Mouse (Mus musculus) limb, embryonic 11.5 days (tissue): ENCODE data around the gene Atp10b. TPM values are rescaled to one million over a fixed set of nuclear protein-coding genes. Genes with fewer than 3 reads are reported as not detected.

Source experiments
- ATAC-seq: fragments of 200-750 bp; cut with Nextera tagmentation; 2 replicates; pipeline ENCODE4 v1.8.0; 2017; ENCODE audit warnings: low read depth; ENCODE audit not compliant: insufficient number of reproducible peaks, low FRiP score, low TSS enrichment
- DNase-seq: peaks from one replicate; pipeline ENCODE4 v3.0.0-alpha.2; 2015; ENCODE audit warnings: low spot score
- H3K27ac ChIP-seq: fragments of 300-500 bp; sonication (generic); replicated peaks from 2 replicates; pipeline ENCODE4 v1.5.1; 2014; ENCODE audit warnings: low read depth, mild to moderate bottlenecking, low read length
- H3K27me3 ChIP-seq: fragments of 300-500 bp; sonication (generic); 2 replicates; pipeline ENCODE4 v1.6.1; 2014; ENCODE audit warnings: mild to moderate bottlenecking, low read length, mixed read lengths; ENCODE audit not compliant: control insufficient read depth, insufficient read depth
- H3K36me3 ChIP-seq: fragments of 300-500 bp; sonication (generic); 2 replicates; pipeline ENCODE4 v1.6.1; 2014; ENCODE audit warnings: mild to moderate bottlenecking, low read length, moderate library complexity, mixed read lengths; ENCODE audit not compliant: control insufficient read depth, insufficient read depth
- H3K4me1 ChIP-seq: fragments of 300-500 bp; sonication (generic); 2 replicates; pipeline ENCODE4 v1.6.1; 2014; ENCODE audit warnings: low read length, mixed read lengths; ENCODE audit not compliant: control insufficient read depth, insufficient read depth
- H3K4me2 ChIP-seq: fragments of 300-500 bp; sonication (generic); 2 replicates; pipeline ENCODE4 v1.6.1; 2014; ENCODE audit warnings: low read depth, mild to moderate bottlenecking, moderate library complexity; ENCODE audit not compliant: severe bottlenecking
- H3K4me3 ChIP-seq: fragments of 300-500 bp; sonication (generic); 2 replicates; pipeline ENCODE4 v1.5.1; 2014; ENCODE audit warnings: low read depth, low read length
- H3K9ac ChIP-seq: fragments of 300-500 bp; sonication (generic); 2 replicates; pipeline ENCODE4 v1.6.1; 2014; ENCODE audit warnings: mild to moderate bottlenecking, low read length
- H3K9me3 ChIP-seq: fragments of 300-500 bp; sonication (generic); 2 replicates; pipeline ENCODE4 v1.6.1; 2016; ENCODE audit warnings: low read length; ENCODE audit not compliant: control insufficient read depth
- WGBS: fragments of 180-500 bp; shearing (Covaris S2); extraction: QIAGEN DNeasy Blood & Tissue Kit; methylation state at CpG from one replicate; pipeline ENCODE4 v1.1.7; 2014; 5-methylcytosine and 5-hydroxymethylcytosine counted together
- polyA plus RNA-seq: library from polyadenylated mRNA; unstranded; fragments of >200 nt; fragmentation: Nextera tagmentation; extraction: Ambion mirVana; gene quantifications from 2 replicates; pipeline ENCODE4 v1.2.1, GENCODE M21; 2014

Atp10b gene
- polyA plus RNA-seq, 1 experiment from 2014 or later, result 0.32 TPM

DNA sequence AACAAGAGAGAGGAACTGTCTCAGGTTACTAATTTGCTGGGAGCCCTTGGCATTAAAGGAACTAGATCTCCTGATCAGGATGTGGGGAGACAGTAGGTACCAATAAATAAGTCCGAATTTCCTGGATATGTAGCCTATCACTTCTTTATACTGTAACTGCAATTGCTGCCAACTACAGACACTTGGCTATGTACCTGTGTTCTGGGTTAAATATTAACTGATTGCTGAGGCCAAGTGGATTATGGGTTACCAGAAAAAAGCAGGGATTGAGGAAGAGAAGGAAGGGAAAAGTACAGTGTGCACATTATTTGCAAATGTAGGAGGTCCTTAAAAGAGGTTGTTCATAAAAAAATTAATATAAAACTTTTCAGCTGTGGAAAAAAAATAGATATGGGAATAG lies 1.3 kb upstream of the Atp10b start:
- DNase-seq, result no peak
- Histone ChIP-seq H3K36me3 (no peaks in the 10 kb centered on the region), H3K4me1 (no peaks in the 10 kb centered on the region), H3K27ac (no peak overlapping the region), H3K4me3 (no peak overlapping the region), H3K4me2 (no peak overlapping the region), H3K9ac (no peak overlapping the region), H3K9me3 (no peaks in the 10 kb centered on the region), H3K27me3 (no peaks in the 10 kb centered on the region)
- WGBS, result 88% methylated on average over 1 of the region's 1 CpGs
- no peak for ATAC-seq

- Histone ChIP-seq H3K36me3 (no peaks in the 10 kb centered on the region), H3K9me3 (no peaks in the 10 kb centered on the region), H3K4me3 (no peak overlapping the region), H3K27me3 (no peaks in the 10 kb centered on the region), H3K27ac (no peak overlapping the region), H3K4me1 (no peaks in the 10 kb centered on the region), H3K4me2 (no peak overlapping the region), H3K9ac (no peak overlapping the region)
- WGBS, result 84% methylated on average over 1 of the region's 1 CpGs
- no peak for DNase-seq
- no peak for ATAC-seq
Observed at GRCm38 (mm10) chr11:43155004-43155403, 5.3 kb downstream of the Atp10b start.

DNA sequence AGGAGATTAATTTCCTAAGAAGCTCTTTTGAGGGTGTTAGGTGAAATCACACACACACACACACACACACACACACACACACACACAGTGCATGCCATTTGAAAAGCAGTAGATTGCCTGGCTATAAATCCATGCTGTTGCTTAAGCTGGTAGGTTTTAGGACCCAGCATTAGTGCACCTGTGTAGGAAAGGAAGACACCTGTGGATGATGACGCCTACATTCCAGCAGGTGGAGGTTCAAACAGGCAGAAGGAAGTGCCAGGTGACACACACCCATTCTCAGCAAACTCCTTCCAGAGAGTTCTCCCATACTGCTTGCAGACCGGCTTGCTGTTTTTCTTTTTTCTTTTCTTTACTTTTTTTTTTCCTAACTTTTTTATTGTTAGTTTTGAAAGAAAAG lies 5.7 kb downstream of the Atp10b start:
- no peaks in the 10 kb centered on the region for H3K9me3 ChIP-seq
- no peak overlapping the region for H3K9ac ChIP-seq
- H3K27ac ChIP-seq, result no peak overlapping the region
- ATAC-seq, result no peak
- no peak overlapping the region for H3K4me2 ChIP-seq
- WGBS, result 69% methylated on average over 2 of the region's 2 CpGs
- DNase-seq, result no peak
- no peaks in the 10 kb centered on the region for H3K27me3 ChIP-seq
- no peak overlapping the region for H3K4me3 ChIP-seq
- no peaks in the 10 kb centered on the region for H3K4me1 ChIP-seq
- H3K36me3 ChIP-seq, result no peaks in the 10 kb centered on the region

GRCm38 (mm10) chr11:43158814-43159213 lies 9.1 kb downstream of the Atp10b start:
- WGBS, result 57% methylated on average over 1 of the region's 1 CpGs
- no peaks in the 10 kb centered on the region for H3K36me3 ChIP-seq
- no peak overlapping the region for H3K27ac ChIP-seq
- no peaks in the 10 kb centered on the region for H3K9me3 ChIP-seq
- no peaks in the 10 kb centered on the region for H3K4me1 ChIP-seq
- no peak overlapping the region for H3K9ac ChIP-seq
- DNase-seq (no peak), ATAC-seq (no peak)
- no peak overlapping the region for H3K4me2 ChIP-seq
- no peak overlapping the region for H3K4me3 ChIP-seq
- H3K27me3 ChIP-seq, result no peaks in the 10 kb centered on the region

DNA sequence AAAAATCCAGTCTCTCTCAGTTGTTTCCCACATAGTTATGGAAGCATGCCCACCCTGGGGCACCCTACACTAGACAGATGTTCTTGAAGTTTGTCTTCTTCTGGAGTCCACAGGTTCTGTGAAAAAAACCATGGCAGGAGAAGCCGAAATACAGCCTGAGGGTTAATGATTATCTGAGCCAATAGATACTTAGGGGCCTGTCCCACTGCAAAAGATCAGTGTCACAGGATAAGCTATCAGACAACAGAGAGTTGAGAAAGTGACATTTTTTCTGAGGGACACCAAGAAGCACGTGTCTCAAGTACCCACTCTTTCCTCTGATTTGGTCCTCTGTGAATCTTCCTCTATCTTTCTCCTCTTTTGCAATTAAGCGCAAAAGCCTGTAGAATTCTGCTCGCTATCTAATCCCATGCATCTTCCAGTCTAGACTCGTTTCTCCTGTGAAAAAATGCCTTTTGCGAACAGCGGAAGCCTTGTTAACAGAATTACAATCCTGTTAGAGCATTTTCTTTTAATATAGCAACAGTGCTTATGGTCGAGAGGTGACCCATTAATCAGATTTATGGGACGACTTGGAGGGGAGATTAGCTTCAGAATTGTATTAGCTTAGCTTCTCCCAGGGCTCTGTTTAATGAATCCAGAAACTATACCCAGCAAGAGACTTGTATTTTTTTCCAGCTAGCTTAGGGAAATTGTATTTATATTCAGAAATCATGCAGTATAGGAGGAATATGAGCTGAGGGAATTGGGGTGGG lies 10.7 kb downstream of the Atp10b start:
- DNase-seq (no peak), ATAC-seq (no peak)
- H3K4me3 ChIP-seq, result no peak overlapping the region
- H3K4me2 ChIP-seq, result no peak overlapping the region
- H3K27ac ChIP-seq, result no peak overlapping the region
- no peaks in the 10 kb centered on the region for H3K9me3 ChIP-seq
- no peaks in the 10 kb centered on the region for H3K27me3 ChIP-seq
- H3K4me1 ChIP-seq, result no peaks in the 10 kb centered on the region
- 56% methylated on average over 9 of the region's 9 CpGs for WGBS
- no peak overlapping the region for H3K9ac ChIP-seq
- no peaks in the 10 kb centered on the region for H3K36me3 ChIP-seq

DNA sequence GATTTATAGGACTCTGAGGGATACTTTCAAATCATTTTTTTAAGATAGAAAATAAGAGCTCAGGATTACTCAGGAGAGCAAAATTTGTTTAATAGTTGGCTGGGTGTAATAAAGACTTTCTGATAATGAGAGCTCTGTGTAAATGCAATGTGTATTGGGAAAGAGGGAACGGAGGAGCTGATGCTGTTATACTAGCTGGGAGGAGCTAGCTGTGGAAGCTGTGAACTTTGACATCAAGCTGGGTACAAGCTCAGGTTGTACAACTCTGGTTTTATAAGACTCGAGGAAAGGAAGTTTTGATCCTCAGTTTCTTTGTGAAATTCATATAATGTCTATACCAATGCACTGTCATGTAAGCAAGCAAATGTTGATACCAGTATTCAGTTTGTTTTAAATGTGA lies 20.9 kb downstream of the Atp10b start:
- ATAC-seq (no peak), DNase-seq (no peak)
- Histone ChIP-seq H3K9ac (no peak overlapping the region), H3K27ac (no peak overlapping the region), H3K4me3 (no peak overlapping the region), H3K4me1 (no peaks in the 10 kb centered on the region), H3K36me3 (no peaks in the 10 kb centered on the region), H3K9me3 (no peaks in the 10 kb centered on the region), H3K27me3 (no peaks in the 10 kb centered on the region), H3K4me2 (no peak overlapping the region)
- 76% methylated on average over 2 of the region's 2 CpGs for WGBS

- Histone ChIP-seq H3K36me3 (no peaks in the 10 kb centered on the region), H3K4me3 (no peak overlapping the region), H3K4me1 (no peaks in the 10 kb centered on the region), H3K9me3 (no peaks in the 10 kb centered on the region), H3K27me3 (no peaks in the 10 kb centered on the region), H3K4me2 (no peak overlapping the region), H3K9ac (no peak overlapping the region), H3K27ac (no peak overlapping the region)
- no peak for ATAC-seq
- DNase-seq, result no peak
- WGBS, result 83% methylated on average over 6 of the region's 6 CpGs
Observed at GRCm38 (mm10) chr11:43174359-43175116, 24.9 kb downstream of the Atp10b start.

DNA sequence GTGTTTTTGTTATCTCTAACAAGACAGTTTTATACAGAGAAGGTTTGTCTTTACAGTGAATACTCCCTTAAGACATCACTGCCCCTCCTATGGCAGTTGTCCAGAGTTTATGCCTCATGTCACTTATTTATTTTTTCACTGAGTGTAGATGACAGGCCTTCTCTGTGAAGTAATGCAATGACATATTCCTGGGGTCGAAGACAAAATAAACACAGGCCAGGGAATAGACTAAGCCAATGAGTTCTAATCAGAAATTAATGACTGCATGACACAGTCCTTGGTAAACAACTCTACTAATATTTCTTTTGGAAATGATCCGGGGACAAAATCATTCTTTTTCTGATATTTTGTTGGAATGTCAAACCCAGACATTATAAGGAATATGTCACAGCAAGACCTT lies 32.7 kb downstream of the Atp10b start:
- ATAC-seq, result no peak
- Histone ChIP-seq H3K27ac (no peak overlapping the region), H3K9ac (no peak overlapping the region), H3K4me3 (no peak overlapping the region), H3K4me1 (no peaks in the 10 kb centered on the region), H3K9me3 (no peaks in the 10 kb centered on the region), H3K27me3 (no peaks in the 10 kb centered on the region), H3K4me2 (no peak overlapping the region), H3K36me3 (no peaks in the 10 kb centered on the region)
- WGBS, result 87% methylated on average over 2 of the region's 2 CpGs
- DNase-seq, result no peak
